13 mouse cellular contexts compared by ENCODE assay signal in genomic region chr17:78326381-78326780, GRCm38 (mm10).
A peak's percentile ranks its signal among the peaks of the same experiment; 100 is the strongest.
DNase-seq lines count a peak whose midpoint lies in the region; ATAC-seq and TF ChIP-seq lines count a peak whose summit lies in the region.
"Had no signal": no experiment of that assay in that cellular context is flagged by ENCODE, and none has a peak within 500 bp of the region (broad histone marks: within the 10 kb centered on the region; RNA-seq: fewer than 3 reads in every experiment).

No protein-coding gene starts in this region.

- no peaks in the 10 kb centered on the region for H3K9me3 ChIP-seq in megakaryocyte, embryonic 14.5 days
- no peaks in the 10 kb centered on the region for H3K9me3 ChIP-seq in liver, embryonic 12.5 days (replicated peaks)
- H3K9me3 ChIP-seq in forebrain, postnatal 0 days (ENCODE audit: low read length) = no peaks in the 10 kb centered on the region

- peak in 1 of 2 experiments; percentile 29 for DNase-seq in heart, adult 2 months
- DNase-seq in heart, postnatal 4 days = no peak
- DNase-seq in forebrain, postnatal 0 days = no peak
- DNase-seq: cerebellum, adult 9-10 months; kidney, postnatal 14 days; left cerebral cortex, postnatal 4 days; thymus, adult 2 months had no signal

- H3K27ac ChIP-seq in heart, adult 2 months = peak overlapping the region; percentile 40
- peak overlapping the region; percentile 75 for H3K27ac ChIP-seq in liver, embryonic 12.5 days
- H3K27ac ChIP-seq in forebrain, postnatal 0 days (ENCODE audit: low read depth, low read length) = no peak overlapping the region

- intact Hi-C loops in heart, adult 2 months (cut with DNase I) = loop anchor here (5.0 kb wide), 1 partner anchor 36 kb away; no protein-coding TSS in a partner anchor

- 0 out of 2 replicates have a peak, but pooled peaks have one; percentile 28 for TF ChIP-seq EP300 in heart, adult 2 months (IDR thresholded peaks at IDR 0.05; ENCODE audit: insufficient read depth, low read depth, low read length)

- no peak overlapping the region for H3K4me3 ChIP-seq in heart, adult 2 months
- peak overlapping the region; percentile 44 for H3K4me3 ChIP-seq in megakaryocyte, embryonic 14.5 days (replicated peaks)
- H3K4me3 ChIP-seq in liver, embryonic 12.5 days = no peak overlapping the region
- no peak overlapping the region for H3K4me3 ChIP-seq in forebrain, postnatal 0 days (ENCODE audit: low read depth, low read length)

- no peaks in the 10 kb centered on the region; the same call in 1 of the 2 replicates for H3K79me2 ChIP-seq in heart, adult 2 months (replicated peaks; ENCODE audit: control insufficient read depth, insufficient read depth, low read length)

- 30% methylated on average over 2 of the region's 2 CpGs for WGBS in heart, adult 2 months
- 72% methylated on average over 2 of the region's 2 CpGs for WGBS in liver, embryonic 12.5 days (ENCODE audit: insufficient replicate concordance)
- 86% methylated on average over 2 of the region's 2 CpGs for WGBS in forebrain, postnatal 0 days

- TF ChIP-seq CTCF in heart, adult 2 months (IDR thresholded peaks at IDR 0.05) = 0 out of 2 replicates have a peak, but pooled peaks have one; percentile 9
- no peak for TF ChIP-seq CTCF in forebrain, postnatal 0 days (IDR thresholded peaks at IDR 0.05; ENCODE audit: low read depth)

- no peak for ATAC-seq in megakaryocyte, adult 5-6 weeks (ENCODE audit: poor library complexity, severe bottlenecking)
- ATAC-seq in granulocyte monocyte progenitor cell, adult 5-6 weeks (replicated peaks; ENCODE audit: poor library complexity, severe bottlenecking) = peak; percentile 25; the same call in 1 of the 2 replicates
- ATAC-seq in liver, embryonic 12.5 days = no peak
- no peak for ATAC-seq in forebrain, postnatal 0 days
- ATAC-seq: CD4-positive, CD25-positive, alpha-beta regulatory T cell, adult 4 months; intestine, embryonic 16.5 days had no signal

- no peak overlapping the region for H3K9ac ChIP-seq in heart, adult 2 months (ENCODE audit: low read depth, low read length)
- H3K9ac ChIP-seq in liver, embryonic 12.5 days = no peak overlapping the region
- no peak overlapping the region for H3K9ac ChIP-seq in forebrain, postnatal 0 days

- no peaks in the 10 kb centered on the region for H3K27me3 ChIP-seq in heart, adult 2 months (ENCODE audit: control insufficient read depth, insufficient read depth, low read length)
- H3K27me3 ChIP-seq in megakaryocyte, embryonic 14.5 days (replicated peaks) = no peaks in the 10 kb centered on the region
- H3K27me3 ChIP-seq in liver, embryonic 12.5 days (replicated peaks) = no peaks in the 10 kb centered on the region
- no peaks in the 10 kb centered on the region for H3K27me3 ChIP-seq in forebrain, postnatal 0 days (ENCODE audit: insufficient read depth, low read length)

- 0 out of 2 replicates have a peak, but pooled peaks have one; percentile 21 for TF ChIP-seq POLR2A in heart, adult 2 months (IDR thresholded peaks at IDR 0.05; ENCODE audit: insufficient read depth, low read depth, low read length)

- peaks cover 21% of the 10 kb centered on the region for H3K36me3 ChIP-seq in heart, adult 2 months (ENCODE audit: control insufficient read depth, insufficient read depth, low read length)
- H3K36me3 ChIP-seq in megakaryocyte, embryonic 14.5 days (replicated peaks; ENCODE audit: low read length) = peaks cover 6% of the 10 kb centered on the region
- H3K36me3 ChIP-seq in liver, embryonic 12.5 days = no peaks in the 10 kb centered on the region
- H3K36me3 ChIP-seq in forebrain, postnatal 0 days (ENCODE audit: insufficient read depth) = no peaks in the 10 kb centered on the region

- H3K4me2 ChIP-seq in liver, embryonic 12.5 days = no peak overlapping the region
- H3K4me2 ChIP-seq in forebrain, postnatal 0 days (ENCODE audit: low read depth) = no peak overlapping the region

- H3K4me1 ChIP-seq in heart, adult 2 months (ENCODE audit: control insufficient read depth, insufficient read depth, low read length) = peaks cover 18% of the 10 kb centered on the region
- peaks cover 41% of the 10 kb centered on the region for H3K4me1 ChIP-seq in megakaryocyte, embryonic 14.5 days
- H3K4me1 ChIP-seq in liver, embryonic 12.5 days = peaks cover 71% of the 10 kb centered on the region
- H3K4me1 ChIP-seq in forebrain, postnatal 0 days (ENCODE audit: insufficient read depth) = 0 out of 2 replicates have a peak, but pooled peaks cover 4% of the 10 kb centered on the region
